Mouse (Mus musculus): ENCODE results near the gene Gm8300. TPM values are rescaled to one million over a fixed set of nuclear protein-coding genes. Genes with fewer than 3 reads are reported as not detected.
A peak's percentile ranks its signal among the peaks of the same experiment; 100 is the strongest.
"Not testable (repeated sequence)": the region's sequence is repeated elsewhere in the genome, so short reads cannot be mapped to it uniquely, and the experiment has no call there.

The Gm8300 gene
- polyA plus RNA-seq (2012; rRNA removed): not detected in 2 replicates

- H3K4me3 ChIP-seq (ENCODE audit: insufficient read depth, low read depth, low read length); H3K4me1 ChIP-seq (ENCODE audit: control insufficient read depth, insufficient read depth, low read length); H3K27me3 ChIP-seq (replicated peaks; ENCODE audit: control insufficient read depth, insufficient read depth, low read length); DNase-seq; H3K27ac ChIP-seq (ENCODE audit: insufficient read depth, low read depth, low read length); H3K36me3 ChIP-seq (ENCODE audit: control insufficient read depth, insufficient read depth, low read length): not testable (repeated sequence)
- WGBS: 85% methylated on average over 4 of the region's 4 CpGs
Measured at GRCm38 (mm10) chr12:87514016-87514415, at the start of gene Gm8300. Gene Gm8300, plus strand, starts transcription at chr12:87514316.

- TF ChIP-seq POLR2A (IDR thresholded peaks at IDR 0.05; ENCODE audit: low read depth, low read length) (no peak), CTCF (conservative IDR thresholded peaks at IDR 0.05; ENCODE audit: insufficient read depth, insufficient read length, low read depth, low read length) (no peak)
- no peak overlapping the region for H3K27ac ChIP-seq (ENCODE audit: insufficient read depth, low read depth, low read length)
- no peak overlapping the region for H3K4me3 ChIP-seq (ENCODE audit: insufficient read depth, low read depth, low read length)
- 89% methylated on average over 6 of the region's 6 CpGs for WGBS
- no peak for DNase-seq
- peaks cover 28% of the 10 kb centered on the region for H3K36me3 ChIP-seq (ENCODE audit: control insufficient read depth, insufficient read depth, low read length)
- no peaks in the 10 kb centered on the region for H3K27me3 ChIP-seq (replicated peaks; ENCODE audit: control insufficient read depth, insufficient read depth, low read length)
- no peaks in the 10 kb centered on the region; the same call in 1 of the 2 replicates for H3K4me1 ChIP-seq (ENCODE audit: control insufficient read depth, insufficient read depth, low read length)
Measured at GRCm38 (mm10) chr12:87464678-87465297, 49.3 kb upstream of the Gm8300 start.

GRCm38 (mm10) chr12:87470263-87471136 lies 43.6 kb upstream of the Gm8300 start:
- Histone ChIP-seq H3K36me3 (ENCODE audit: control insufficient read depth, insufficient read depth, low read length) (peaks cover 6% of the 10 kb centered on the region; the same call in 1 of the 2 replicates), H3K4me1 (ENCODE audit: control insufficient read depth, insufficient read depth, low read length) (peaks cover 9% of the 10 kb centered on the region), H3K27ac (ENCODE audit: insufficient read depth, low read depth, low read length) (peak overlapping the region; percentile 38; the same call in 1 of the 2 replicates), H3K4me3 (ENCODE audit: insufficient read depth, low read depth, low read length) (peak overlapping the region; percentile 28; the same call in 1 of the 2 replicates), H3K27me3 (replicated peaks; ENCODE audit: control insufficient read depth, insufficient read depth, low read length) (no peaks in the 10 kb centered on the region)
- 62% methylated on average over 7 of the region's 7 CpGs for WGBS
- DNase-seq: no peak
- no peak for TF ChIP-seq CTCF (conservative IDR thresholded peaks at IDR 0.05; ENCODE audit: insufficient read depth, insufficient read length, low read depth, low read length)
- TF ChIP-seq POLR2A (IDR thresholded peaks at IDR 0.05; ENCODE audit: low read depth, low read length): no peak

- Histone ChIP-seq H3K4me3 (ENCODE audit: insufficient read depth, low read depth, low read length) (peak overlapping the region; percentile 89), H3K4me1 (ENCODE audit: control insufficient read depth, insufficient read depth, low read length) (peaks cover 9% of the 10 kb centered on the region), H3K36me3 (ENCODE audit: control insufficient read depth, insufficient read depth, low read length) (peaks cover 6% of the 10 kb centered on the region; the same call in 1 of the 2 replicates), H3K27me3 (replicated peaks; ENCODE audit: control insufficient read depth, insufficient read depth, low read length) (no peaks in the 10 kb centered on the region), H3K27ac (ENCODE audit: insufficient read depth, low read depth, low read length) (peak overlapping the region; percentile 96)
- TF ChIP-seq POLR2A (IDR thresholded peaks at IDR 0.05; ENCODE audit: low read depth, low read length) (no peak), CTCF (conservative IDR thresholded peaks at IDR 0.05; ENCODE audit: insufficient read depth, insufficient read length, low read depth, low read length) (no peak)
- peak; percentile 49 for DNase-seq
- WGBS: under 1% methylated on average over 19 of the region's 19 CpGs
Measured at GRCm38 (mm10) chr12:87471421-87471963, 42.6 kb upstream of the Gm8300 start.

- 3% methylated on average over 45 of the region's 45 CpGs for WGBS
- Histone ChIP-seq H3K4me1 (ENCODE audit: control insufficient read depth, insufficient read depth, low read length) (peaks cover 9% of the 10 kb centered on the region), H3K27me3 (replicated peaks; ENCODE audit: control insufficient read depth, insufficient read depth, low read length) (no peaks in the 10 kb centered on the region), H3K27ac (ENCODE audit: insufficient read depth, low read depth, low read length) (peak within 1 kb of the TSS; percentile 96), H3K4me3 (ENCODE audit: insufficient read depth, low read depth, low read length) (peak within 1 kb of the TSS; percentile 89), H3K36me3 (ENCODE audit: control insufficient read depth, insufficient read depth, low read length) (peaks cover 6% of the 10 kb centered on the region; the same call in 1 of the 2 replicates)
- TF ChIP-seq POLR2A (IDR thresholded peaks at IDR 0.05; ENCODE audit: low read depth, low read length): peak; percentile 89
- no peak for TF ChIP-seq CTCF (conservative IDR thresholded peaks at IDR 0.05; ENCODE audit: insufficient read depth, insufficient read length, low read depth, low read length)
- DNase-seq: peak; percentile 98
Measured at GRCm38 (mm10) chr12:87471964-87472786, 41.9 kb upstream of the Gm8300 start, which contains the start of gene Snw1. Gene Snw1, minus strand, starts transcription at chr12:87472274.

- H3K27ac ChIP-seq (ENCODE audit: insufficient read depth, low read depth, low read length): no peak overlapping the region
- 64% methylated on average over 3 of the region's 3 CpGs for WGBS
- no peak for DNase-seq
- no peak for TF ChIP-seq CTCF (conservative IDR thresholded peaks at IDR 0.05; ENCODE audit: insufficient read depth, insufficient read length, low read depth, low read length)
- TF ChIP-seq POLR2A (IDR thresholded peaks at IDR 0.05; ENCODE audit: low read depth, low read length): no peak
- no peaks in the 10 kb centered on the region for H3K36me3 ChIP-seq (ENCODE audit: control insufficient read depth, insufficient read depth, low read length)
- no peak overlapping the region for H3K4me3 ChIP-seq (ENCODE audit: insufficient read depth, low read depth, low read length)
- H3K27me3 ChIP-seq (replicated peaks; ENCODE audit: control insufficient read depth, insufficient read depth, low read length): no peaks in the 10 kb centered on the region
- peaks cover 9% of the 10 kb centered on the region for H3K4me1 ChIP-seq (ENCODE audit: control insufficient read depth, insufficient read depth, low read length)
Measured at GRCm38 (mm10) chr12:87474756-87475155, 39.4 kb upstream of the Gm8300 start.

GRCm38 (mm10) chr12:87482482-87482881 lies 31.6 kb upstream of the Gm8300 start:
- not testable (repeated sequence) for H3K27me3 ChIP-seq (replicated peaks; ENCODE audit: control insufficient read depth, insufficient read depth, low read length); H3K4me1 ChIP-seq (ENCODE audit: control insufficient read depth, insufficient read depth, low read length); DNase-seq; H3K4me3 ChIP-seq (ENCODE audit: insufficient read depth, low read depth, low read length); H3K27ac ChIP-seq (ENCODE audit: insufficient read depth, low read depth, low read length); H3K36me3 ChIP-seq (ENCODE audit: control insufficient read depth, insufficient read depth, low read length)
- WGBS: 69% methylated on average over 5 of the region's 5 CpGs

GRCm38 (mm10) chr12:87488683-87489082 lies 25.4 kb upstream of the Gm8300 start:
- not testable (repeated sequence) for DNase-seq; H3K4me1 ChIP-seq (ENCODE audit: control insufficient read depth, insufficient read depth, low read length); H3K27me3 ChIP-seq (replicated peaks; ENCODE audit: control insufficient read depth, insufficient read depth, low read length); H3K4me3 ChIP-seq (ENCODE audit: insufficient read depth, low read depth, low read length); H3K36me3 ChIP-seq (ENCODE audit: control insufficient read depth, insufficient read depth, low read length); H3K27ac ChIP-seq (ENCODE audit: insufficient read depth, low read depth, low read length)
- 65% methylated on average over 2 of the region's 2 CpGs for WGBS

GRCm38 (mm10) chr12:87494421-87494820 lies 19.7 kb upstream of the Gm8300 start, which contains the start of gene Gm5788:
Gene Gm5788, plus strand, starts transcription at chr12:87494721.
- DNase-seq; H3K27me3 ChIP-seq (replicated peaks; ENCODE audit: control insufficient read depth, insufficient read depth, low read length); H3K4me1 ChIP-seq (ENCODE audit: control insufficient read depth, insufficient read depth, low read length); H3K36me3 ChIP-seq (ENCODE audit: control insufficient read depth, insufficient read depth, low read length); H3K4me3 ChIP-seq (ENCODE audit: insufficient read depth, low read depth, low read length); H3K27ac ChIP-seq (ENCODE audit: insufficient read depth, low read depth, low read length): not testable (repeated sequence)
- WGBS: 100% methylated on average over 3 of the region's 3 CpGs
